Mouse (Mus musculus) midbrain, embryonic 14.5 days (tissue): Measurements from ENCODE around the gene Nfic. TPM values are rescaled to one million over a fixed set of nuclear protein-coding genes. Genes with fewer than 3 reads are reported as not detected.
A peak's percentile ranks its signal among the peaks of the same experiment; 100 is the strongest.

ENCODE experiments used
- ATAC-seq: fragments of 200-750 bp; cut with Nextera tagmentation; 2 replicates; pipeline ENCODE4 v1.8.0; 2017; ENCODE audit warnings: moderate number of reproducible peaks, moderate library complexity; ENCODE audit not compliant: low FRiP score, low TSS enrichment
- DNase-seq: peaks from one replicate; pipeline ENCODE4 v3.0.0-alpha.2; 2015
- H3K27ac ChIP-seq: fragments of 300-500 bp; sonication (generic); replicated peaks from 2 replicates; pipeline ENCODE4 v1.5.1; 2014; ENCODE audit warnings: mild to moderate bottlenecking, low read depth, low read length, moderate library complexity
- H3K27me3 ChIP-seq: fragments of 300-500 bp; sonication (generic); 2 replicates; pipeline ENCODE4 v1.6.1; 2014; ENCODE audit warnings: low read length, control low read depth, mixed read lengths; ENCODE audit not compliant: control insufficient read depth, insufficient read depth
- H3K36me3 ChIP-seq: fragments of 300-500 bp; sonication (generic); 2 replicates; pipeline ENCODE4 v1.6.1; 2014; ENCODE audit warnings: low read length, control low read depth; ENCODE audit not compliant: control insufficient read depth, insufficient read depth
- H3K4me1 ChIP-seq: fragments of 300-500 bp; sonication (generic); 2 replicates; pipeline ENCODE4 v1.6.1; 2014; ENCODE audit warnings: mild to moderate bottlenecking, antibody characterized with exemption, low read length, control low read depth; ENCODE audit not compliant: control insufficient read depth, insufficient read depth
- H3K4me2 ChIP-seq: fragments of 300-500 bp; sonication (generic); 2 replicates; pipeline ENCODE4 v1.6.1; 2014; ENCODE audit warnings: mild to moderate bottlenecking, low read length, moderate library complexity
- H3K4me3 ChIP-seq: fragments of 300-500 bp; sonication (generic); replicated peaks from 2 replicates; pipeline ENCODE4 v1.5.1; 2014; ENCODE audit warnings: low read depth, low read length
- H3K9ac ChIP-seq: fragments of 300-500 bp; sonication (generic); replicated peaks from 2 replicates; pipeline ENCODE4 v1.6.1; 2014; ENCODE audit warnings: mild to moderate bottlenecking, low read length, moderate library complexity
- H3K9me3 ChIP-seq: fragments of 300-500 bp; sonication (generic); 2 replicates; pipeline ENCODE4 v1.6.1; 2016; ENCODE audit warnings: low read length, control low read depth, mixed read lengths; ENCODE audit not compliant: control insufficient read depth
- WGBS: fragments of 180-500 bp; shearing (Covaris S2); extraction: QIAGEN DNeasy Blood & Tissue Kit; methylation state at CpG from one replicate; pipeline ENCODE4 v1.1.7; 2014; 5-methylcytosine and 5-hydroxymethylcytosine counted together
- polyA plus RNA-seq: library from polyadenylated mRNA; unstranded; fragments of >200 nt; fragmentation: Nextera tagmentation; extraction: Ambion mirVana; gene quantifications from 2 replicates; pipeline ENCODE4 v1.2.1, GENCODE M21; 2014

Gene Nfic
- polyA plus RNA-seq, 1 experiment from 2014 or later: 13.7 TPM

DNA sequence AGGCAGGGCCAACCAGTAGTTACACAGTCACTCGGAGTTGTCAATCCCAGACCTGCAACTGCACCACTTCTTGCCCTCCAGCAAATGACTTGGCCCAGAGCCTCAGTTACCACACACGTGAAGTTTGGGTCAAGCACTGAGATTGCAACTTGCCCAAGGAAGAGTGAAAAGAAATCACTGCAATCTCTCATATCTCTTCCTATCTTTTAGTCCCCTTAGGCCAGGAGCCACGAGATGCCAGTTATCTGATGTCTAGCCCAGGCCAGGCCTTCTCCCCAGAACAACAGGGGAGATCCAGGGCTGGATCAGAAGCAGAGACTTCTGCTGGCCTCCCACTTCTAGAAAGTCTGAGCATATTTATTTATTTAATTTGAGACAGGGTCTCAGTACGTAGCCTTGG, 99.9 kb downstream of the Nfic start:
- Histone ChIP-seq H3K9ac (no peak overlapping the region), H3K27ac (no peak overlapping the region), H3K27me3 (no peaks in the 10 kb centered on the region), H3K9me3 (no peaks in the 10 kb centered on the region), H3K4me2 (no peak overlapping the region), H3K36me3 (no peaks in the 10 kb centered on the region), H3K4me1 (peaks cover 12% of the 10 kb centered on the region), H3K4me3 (no peak overlapping the region)
- DNase-seq (no peak), ATAC-seq (no peak)
- WGBS: 82% methylated on average over 4 of the region's 4 CpGs

DNA sequence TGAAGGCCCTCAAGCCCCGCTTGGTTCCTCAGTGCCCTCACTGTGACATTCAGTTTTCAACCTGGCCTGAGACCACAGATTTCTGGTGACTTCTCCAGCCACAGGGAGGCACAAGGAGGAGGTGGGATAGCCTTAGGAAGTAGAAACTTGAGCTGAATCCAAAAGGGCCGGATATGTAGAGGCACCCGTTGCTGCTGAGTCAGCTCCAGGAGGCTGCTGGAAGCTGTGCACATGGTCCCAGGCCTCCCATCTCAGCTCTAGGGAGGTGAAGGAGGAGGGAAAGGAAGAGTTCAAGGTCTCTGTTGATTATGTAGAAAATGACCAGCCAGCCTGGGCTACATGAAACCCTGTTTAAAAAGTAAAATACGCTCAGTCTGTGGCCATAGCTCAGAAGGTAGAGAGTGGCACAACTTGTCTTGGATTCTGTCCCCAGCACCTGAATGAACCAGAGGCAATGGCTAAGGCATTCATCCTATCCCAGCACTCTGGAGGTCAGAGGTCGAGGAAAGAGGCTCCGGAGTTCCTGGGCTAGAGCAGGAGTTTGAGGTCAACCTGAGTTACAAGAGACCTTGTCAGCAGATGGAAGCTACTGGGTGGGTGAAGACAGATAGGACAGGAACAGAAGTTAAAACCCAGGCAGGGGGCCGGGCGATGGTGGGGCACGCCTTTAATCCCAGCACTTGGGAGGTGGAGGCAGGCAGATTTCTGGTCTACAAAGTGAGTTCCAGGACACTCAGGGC, 100.5 kb downstream of the Nfic start:
- Histone ChIP-seq H3K4me1 (peaks cover 13% of the 10 kb centered on the region), H3K36me3 (no peaks in the 10 kb centered on the region), H3K27me3 (no peaks in the 10 kb centered on the region), H3K27ac (no peak overlapping the region), H3K4me2 (no peak overlapping the region), H3K4me3 (no peak overlapping the region), H3K9me3 (no peaks in the 10 kb centered on the region), H3K9ac (0 out of 2 replicates have a peak overlapping the region, but pooled peaks have one; percentile 3)
- 56% methylated on average over 9 of the region's 9 CpGs for WGBS
- no peak for ATAC-seq
- DNase-seq: no peak

GRCm38 (mm10) chr10:81351678-81352291, 103.7 kb downstream of the Nfic start:
- Histone ChIP-seq H3K27me3 (no peaks in the 10 kb centered on the region), H3K4me1 (peaks cover 11% of the 10 kb centered on the region), H3K9ac (no peak overlapping the region), H3K9me3 (no peaks in the 10 kb centered on the region), H3K27ac (no peak overlapping the region), H3K36me3 (no peaks in the 10 kb centered on the region), H3K4me3 (no peak overlapping the region), H3K4me2 (no peak overlapping the region)
- no peak for ATAC-seq
- DNase-seq: no peak
- WGBS: 30% methylated on average over 9 of the region's 9 CpGs

- H3K4me3 ChIP-seq: peak within 1 kb of the TSS; percentile 60
- H3K27me3 ChIP-seq: peaks cover 6% of the 10 kb centered on the region; the same call in 1 of the 2 replicates
- peak within 1 kb of the TSS; percentile 27; the same call in 1 of the 2 replicates for H3K27ac ChIP-seq
- peak within 1 kb of the TSS; percentile 62 for H3K9ac ChIP-seq
- H3K36me3 ChIP-seq: no peaks in the 10 kb centered on the region
- under 1% methylated on average over 54 of the region's 54 CpGs for WGBS
- peak; percentile 99 for DNase-seq
- peak; percentile 97 for ATAC-seq
- H3K9me3 ChIP-seq: no peaks in the 10 kb centered on the region
- H3K4me1 ChIP-seq: peaks cover 11% of the 10 kb centered on the region
- peak within 1 kb of the TSS; percentile 92 for H3K4me2 ChIP-seq
Observed at GRCm38 (mm10) chr10:81350351-81351063, 104.9 kb downstream of the Nfic start, which contains the start of gene Hmg20b. Gene Hmg20b (minus strand): TSS chr10:81350480.

- Histone ChIP-seq H3K36me3 (no peaks in the 10 kb centered on the region), H3K4me2 (peak overlapping the region; percentile 92), H3K27me3 (peaks cover 11% of the 10 kb centered on the region; the same call in 1 of the 2 replicates), H3K27ac (no peak overlapping the region), H3K4me3 (peak overlapping the region; percentile 60), H3K9me3 (no peaks in the 10 kb centered on the region), H3K9ac (peak overlapping the region; percentile 62), H3K4me1 (peaks cover 11% of the 10 kb centered on the region)
- ATAC-seq (peak; percentile 16), DNase-seq (no peak)
- 0% methylated on average over 28 of the region's 29 CpGs for WGBS
Observed at GRCm38 (mm10) chr10:81349961-81350350, 105.5 kb downstream of the Nfic start.

DNA sequence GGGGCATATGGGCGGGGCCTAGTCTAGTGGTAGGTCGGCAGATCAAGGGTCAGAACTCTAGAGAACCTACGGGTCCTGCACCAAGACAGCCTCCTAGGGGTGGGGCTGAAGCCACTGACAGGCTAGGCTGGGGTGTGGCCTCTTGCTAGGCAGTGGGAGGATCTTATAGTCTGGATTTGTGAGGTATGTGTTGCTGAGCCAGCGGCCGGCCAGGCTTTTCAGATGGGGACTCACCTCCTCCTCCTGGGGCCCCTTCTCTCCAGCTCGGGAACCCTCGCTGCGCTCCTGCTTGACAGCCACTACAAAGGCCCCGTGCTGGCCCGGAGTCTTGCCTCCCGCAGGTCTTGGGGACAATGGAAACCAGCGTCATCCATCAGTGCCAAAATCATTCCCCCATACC, 106.3 kb downstream of the Nfic start:
- H3K9ac ChIP-seq: peak overlapping the region; percentile 62; the same call in 1 of the 2 replicates
- peaks cover 19% of the 10 kb centered on the region for H3K27me3 ChIP-seq
- H3K4me1 ChIP-seq: peaks cover 11% of the 10 kb centered on the region
- WGBS: 4% methylated on average over 12 of the region's 12 CpGs
- DNase-seq: no peak
- no peaks in the 10 kb centered on the region for H3K36me3 ChIP-seq
- ATAC-seq: no peak
- H3K4me2 ChIP-seq: peak overlapping the region; percentile 92
- H3K27ac ChIP-seq: no peak overlapping the region
- H3K4me3 ChIP-seq: peak overlapping the region; percentile 60; the same call in 1 of the 2 replicates
- no peaks in the 10 kb centered on the region for H3K9me3 ChIP-seq

DNA sequence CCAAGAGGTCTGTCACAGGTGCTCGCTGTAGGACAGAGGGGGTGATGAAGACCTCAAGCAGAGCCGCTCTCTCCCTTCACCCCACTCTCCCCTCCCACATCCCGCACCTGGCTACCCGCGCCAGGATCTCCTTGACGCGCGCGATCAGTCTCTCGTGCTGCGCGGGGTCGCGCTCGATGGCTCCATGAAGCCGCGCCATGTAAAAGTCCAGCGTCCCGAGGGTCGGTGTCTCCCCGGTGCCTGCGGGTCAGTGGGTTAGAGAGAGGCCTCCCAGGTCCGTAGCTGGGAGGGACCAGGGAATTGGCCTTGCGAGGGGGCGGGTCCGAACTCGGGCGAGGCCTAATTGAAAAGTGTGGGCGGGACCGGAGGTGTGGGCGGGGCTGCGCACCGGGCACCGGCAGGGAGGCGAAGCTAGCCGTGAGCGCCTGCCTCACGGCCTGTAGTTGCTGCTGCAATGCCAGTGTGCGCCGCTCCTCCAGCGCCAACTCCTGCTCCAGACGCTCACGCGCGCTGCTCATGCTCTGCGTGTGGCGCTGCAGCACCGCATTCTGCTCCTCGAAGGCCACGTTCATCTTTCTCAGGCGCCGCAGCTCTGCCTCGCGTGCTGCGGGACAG, 108.9 kb downstream of the Nfic start:
- Histone ChIP-seq H3K27me3 (peaks cover 44% of the 10 kb centered on the region), H3K27ac (no peak overlapping the region), H3K9ac (peak overlapping the region; percentile 45; the same call in 1 of the 2 replicates), H3K36me3 (no peaks in the 10 kb centered on the region), H3K9me3 (no peaks in the 10 kb centered on the region), H3K4me3 (peak overlapping the region; percentile 21), H3K4me1 (peaks cover 13% of the 10 kb centered on the region), H3K4me2 (peak overlapping the region; percentile 50)
- DNase-seq (peak; percentile 81), ATAC-seq (no peak)
- WGBS: 8% methylated on average over 55 of the region's 55 CpGs
